Mouse (Mus musculus) neural tube, embryonic 15.5 days (tissue): ENCODE measurements around the gene Gfpt2. TPM values are rescaled to one million over a fixed set of nuclear protein-coding genes. Genes with fewer than 3 reads are reported as not detected.
A peak's percentile ranks its signal among the peaks of the same experiment; 100 is the strongest.

ENCODE experiments used
- ATAC-seq: fragments of 200-750 bp; cut with Nextera tagmentation; 2 replicates; pipeline ENCODE4 v1.8.0; 2017; ENCODE audit warnings: mild to moderate bottlenecking, moderate TSS enrichment, moderate library complexity; ENCODE audit not compliant: low FRiP score
- H3K27ac ChIP-seq: fragments of 300-500 bp; sonication (generic); replicated peaks from 2 replicates; pipeline ENCODE4 v1.5.1; 2015; ENCODE audit warnings: mild to moderate bottlenecking, inconsistent platforms
- H3K27me3 ChIP-seq: fragments of 300-500 bp; sonication (generic); replicated peaks from 2 replicates; pipeline ENCODE4 v1.6.1; 2015; ENCODE audit warnings: inconsistent platforms
- H3K36me3 ChIP-seq: fragments of 300-500 bp; sonication (generic); 2 replicates; pipeline ENCODE4 v1.6.1; 2015; ENCODE audit warnings: inconsistent platforms
- H3K4me1 ChIP-seq: fragments of 300-500 bp; sonication (generic); 2 replicates; pipeline ENCODE4 v1.6.1; 2015; ENCODE audit warnings: inconsistent platforms
- H3K4me2 ChIP-seq: fragments of 300-500 bp; sonication (generic); 2 replicates; pipeline ENCODE4 v1.6.1; 2015; ENCODE audit warnings: inconsistent platforms, mild to moderate bottlenecking, moderate library complexity
- H3K4me3 ChIP-seq: fragments of 300-500 bp; sonication (generic); replicated peaks from 2 replicates; pipeline ENCODE4 v1.5.1; 2015; ENCODE audit warnings: mild to moderate bottlenecking, inconsistent platforms
- H3K9ac ChIP-seq: fragments of 300-500 bp; sonication (generic); replicated peaks from 2 replicates; pipeline ENCODE4 v1.6.1; 2015; ENCODE audit warnings: mild to moderate bottlenecking, inconsistent platforms
- H3K9me3 ChIP-seq: fragments of 300-500 bp; sonication (generic); replicated peaks from 2 replicates; pipeline ENCODE4 v1.6.1; 2016; ENCODE audit warnings: inconsistent platforms
- WGBS: fragments of 180-500 bp; shearing (Covaris S2); methylation state at CpG from one replicate; pipeline ENCODE4 v1.1.7; 2015; ENCODE audit warnings: mixed read lengths; 5-methylcytosine and 5-hydroxymethylcytosine counted together
- microRNA-seq: library from miRNA; unstranded; fragments of <30 nt; microRNA quantifications from one replicate; pipeline ENCODE4, GENCODE M21; 2017
- polyA plus RNA-seq: library from polyadenylated mRNA; unstranded; fragments of >200 nt; fragmentation: Nextera tagmentation; extraction: Ambion mirVana; gene quantifications from 2 replicates; pipeline ENCODE4 v1.2.1, GENCODE M21; 2015

Gfpt2 gene
- polyA plus RNA-seq, 1 experiment from 2014 or later, result 5.3 TPM

GRCm38 (mm10) chr11:49867320-49867719, 73.3 kb downstream of the Gfpt2 start:
- 91% methylated on average over 5 of the region's 5 CpGs for WGBS
- no peaks in the 10 kb centered on the region for H3K9me3 ChIP-seq

GRCm38 (mm10) chr11:49869762-49870161, 75.8 kb downstream of the Gfpt2 start:
- peaks cover 48% of the 10 kb centered on the region for H3K36me3 ChIP-seq
- H3K4me1 ChIP-seq, result no peaks in the 10 kb centered on the region
- H3K9ac ChIP-seq, result no peak overlapping the region
- no peaks in the 10 kb centered on the region for H3K27me3 ChIP-seq
- H3K4me2 ChIP-seq, result no peak overlapping the region
- no peaks in the 10 kb centered on the region for H3K9me3 ChIP-seq
- no peak overlapping the region for H3K4me3 ChIP-seq
- peak; percentile 73 for ATAC-seq
- no peak overlapping the region for H3K27ac ChIP-seq

More at GRCm38 (mm10) chr11:49867320-49867719, 73.3 kb downstream of the Gfpt2 start:
- no peak overlapping the region for H3K9ac ChIP-seq
- H3K4me2 ChIP-seq, result no peak overlapping the region
- no peaks in the 10 kb centered on the region for H3K27me3 ChIP-seq
- no peak overlapping the region for H3K27ac ChIP-seq
- H3K4me1 ChIP-seq, result no peaks in the 10 kb centered on the region
- ATAC-seq, result no peak
- peaks cover 35% of the 10 kb centered on the region for H3K36me3 ChIP-seq
- no peak overlapping the region for H3K4me3 ChIP-seq

- 53% methylated on average over 6 of the region's 6 CpGs for WGBS
- Histone ChIP-seq H3K36me3 (peaks cover 56% of the 10 kb centered on the region), H3K4me2 (no peak overlapping the region), H3K9ac (no peak overlapping the region), H3K4me1 (0 out of 2 replicates have a peak, but pooled peaks cover under 1% of the 10 kb centered on the region), H3K9me3 (no peaks in the 10 kb centered on the region), H3K27ac (no peak overlapping the region), H3K4me3 (no peak overlapping the region), H3K27me3 (no peaks in the 10 kb centered on the region)
- ATAC-seq, result peak; percentile 51; the same call in 1 of the 2 replicates
Measured at GRCm38 (mm10) chr11:49871914-49872313, 77.9 kb downstream of the Gfpt2 start.

GRCm38 (mm10) chr11:49872779-49873178, 78.8 kb downstream of the Gfpt2 start:
- Histone ChIP-seq H3K27ac (no peak overlapping the region), H3K9me3 (no peaks in the 10 kb centered on the region), H3K4me2 (no peak overlapping the region), H3K4me3 (no peak overlapping the region), H3K9ac (no peak overlapping the region), H3K36me3 (peaks cover 49% of the 10 kb centered on the region), H3K4me1 (peaks cover 7% of the 10 kb centered on the region; the same call in 1 of the 2 replicates), H3K27me3 (no peaks in the 10 kb centered on the region)
- ATAC-seq, result no peak
- WGBS, result 95% methylated on average over 6 of the region's 6 CpGs

- WGBS, result 82% methylated on average over 8 of the region's 8 CpGs
- H3K9ac ChIP-seq, result no peak overlapping the region
- no peak for ATAC-seq
- peaks cover 55% of the 10 kb centered on the region for H3K36me3 ChIP-seq
- H3K4me1 ChIP-seq, result peaks cover 7% of the 10 kb centered on the region; the same call in 1 of the 2 replicates
- no peak overlapping the region for H3K4me2 ChIP-seq
- no peaks in the 10 kb centered on the region for H3K9me3 ChIP-seq
- H3K27me3 ChIP-seq, result no peaks in the 10 kb centered on the region
- H3K27ac ChIP-seq, result 0 out of 2 replicates have a peak overlapping the region, but pooled peaks have one; percentile 8
- H3K4me3 ChIP-seq, result no peak overlapping the region
Measured at GRCm38 (mm10) chr11:49876948-49877817, 83.2 kb downstream of the Gfpt2 start.

GRCm38 (mm10) chr11:49879950-49880642, 86.1 kb downstream of the Gfpt2 start:
- Histone ChIP-seq H3K4me1 (peaks cover 7% of the 10 kb centered on the region; the same call in 1 of the 2 replicates), H3K27me3 (no peaks in the 10 kb centered on the region), H3K4me2 (no peak overlapping the region), H3K4me3 (no peak overlapping the region), H3K27ac (no peak overlapping the region), H3K9me3 (no peaks in the 10 kb centered on the region), H3K9ac (no peak overlapping the region), H3K36me3 (peaks cover 54% of the 10 kb centered on the region)
- WGBS, result 90% methylated on average over 3 of the region's 3 CpGs
- no peak for ATAC-seq

GRCm38 (mm10) chr11:49883394-49883793, 89.4 kb downstream of the Gfpt2 start:
- Histone ChIP-seq H3K9me3 (no peaks in the 10 kb centered on the region), H3K4me1 (no peaks in the 10 kb centered on the region), H3K4me3 (no peak overlapping the region), H3K4me2 (no peak overlapping the region), H3K27ac (no peak overlapping the region), H3K36me3 (peaks cover 60% of the 10 kb centered on the region), H3K27me3 (no peaks in the 10 kb centered on the region), H3K9ac (no peak overlapping the region)
- WGBS, result 96% methylated on average over 3 of the region's 3 CpGs
- no peak for ATAC-seq

Small RNAs within 50 kb of the gene (microRNA-seq; reads per million reads assigned to microRNA genes)
- not detected for gene Gm23813

Other genes with a start within 250 kb of the Gfpt2 start
- not detected in 2 replicates for gene Olfr1380, start 237.3 kb upstream of the Gfpt2 start, polyA plus RNA-seq
- 1.7 and 2.1 TPM in 2 replicates for gene Flt4, start 184.9 kb upstream of the Gfpt2 start, polyA plus RNA-seq
- gene Scgb3a1, start 130.6 kb upstream of the Gfpt2 start, polyA plus RNA-seq, result not detected in 2 replicates
- gene Cnot6, start 81.5 kb upstream of the Gfpt2 start, polyA plus RNA-seq, result 31.2 and 34.6 TPM in 2 replicates
- 64.2 and 73.5 TPM in 2 replicates for gene Mapk9, start 52.6 kb downstream of the Gfpt2 start, polyA plus RNA-seq
- gene Rasgef1c, start 107.7 kb downstream of the Gfpt2 start, polyA plus RNA-seq, result 25.2 and 31.0 TPM in 2 replicates
- 56.8 and 58.5 TPM in 2 replicates for gene Rnf130, start 231.2 kb downstream of the Gfpt2 start, polyA plus RNA-seq